Mouse (Mus musculus): ENCODE measurements around the gene Ccdc172. TPM values are rescaled to one million over a fixed set of nuclear protein-coding genes. Genes with fewer than 3 reads are reported as not detected.

The Ccdc172 gene
- polyA plus RNA-seq (2015; fragmentation: Nextera tagmentation; extraction: Ambion mirVana), result not detected in 2 replicates

GRCm38 (mm10) chr19:58511818-58512217 lies at the start of gene Ccdc172:
Ccdc172 (plus strand) TSS chr19:58511993.
- 91% methylated on average over 17 of the region's 17 CpGs for WGBS
- Histone ChIP-seq H3K9me3 (no peaks in the 10 kb centered on the region), H3K4me3 (replicated peaks) (no peak within 1 kb of the TSS), H3K9ac (no peak within 1 kb of the TSS), H3K27ac (no peak within 1 kb of the TSS), H3K27me3 (replicated peaks) (no peaks in the 10 kb centered on the region), H3K36me3 (no peaks in the 10 kb centered on the region), H3K4me1 (no peaks in the 10 kb centered on the region), H3K4me2 (no peak within 1 kb of the TSS)
- no peak for ATAC-seq (ENCODE audit: insufficient read depth, low FRiP score, low read depth)

- H3K36me3 ChIP-seq, result no peaks in the 10 kb centered on the region
- no peak overlapping the region for H3K4me3 ChIP-seq (replicated peaks)
- H3K27me3 ChIP-seq (replicated peaks), result no peaks in the 10 kb centered on the region
- no peak for ATAC-seq (ENCODE audit: insufficient read depth, low FRiP score, low read depth)
- no peak overlapping the region for H3K4me2 ChIP-seq
- no peaks in the 10 kb centered on the region; the same call in 1 of the 2 replicates for H3K9me3 ChIP-seq
- H3K4me1 ChIP-seq, result no peaks in the 10 kb centered on the region
- H3K27ac ChIP-seq, result no peak overlapping the region
- H3K9ac ChIP-seq, result no peak overlapping the region
- 72% methylated on average over 3 of the region's 3 CpGs for WGBS
Measured at GRCm38 (mm10) chr19:58463755-58464154, 48.0 kb upstream of the Ccdc172 start.

- no peak overlapping the region for H3K4me3 ChIP-seq (replicated peaks)
- WGBS, result 32% methylated on average over 2 of the region's 2 CpGs
- no peak overlapping the region for H3K27ac ChIP-seq
- ATAC-seq (ENCODE audit: insufficient read depth, low FRiP score, low read depth), result no peak
- H3K36me3 ChIP-seq, result no peaks in the 10 kb centered on the region
- H3K27me3 ChIP-seq (replicated peaks), result no peaks in the 10 kb centered on the region
- no peak overlapping the region for H3K9ac ChIP-seq
- no peaks in the 10 kb centered on the region; the same call in 1 of the 2 replicates for H3K9me3 ChIP-seq
- H3K4me1 ChIP-seq, result no peaks in the 10 kb centered on the region
- no peak overlapping the region for H3K4me2 ChIP-seq
Measured at GRCm38 (mm10) chr19:58468331-58468730, 43.5 kb upstream of the Ccdc172 start.

- ATAC-seq (ENCODE audit: insufficient read depth, low FRiP score, low read depth), result no peak; the same call in 1 of the 2 replicates
- no peak overlapping the region for H3K9ac ChIP-seq
- H3K9me3 ChIP-seq, result no peaks in the 10 kb centered on the region; the same call in 1 of the 2 replicates
Measured at GRCm38 (mm10) chr19:58469421-58469820, 42.4 kb upstream of the Ccdc172 start.

GRCm38 (mm10) chr19:58474251-58474650 lies 37.5 kb upstream of the Ccdc172 start:
- Histone ChIP-seq H3K9me3 (no peaks in the 10 kb centered on the region), H3K27me3 (replicated peaks) (no peaks in the 10 kb centered on the region), H3K27ac (no peak overlapping the region), H3K4me2 (no peak overlapping the region), H3K9ac (no peak overlapping the region), H3K4me3 (replicated peaks) (no peak overlapping the region), H3K36me3 (no peaks in the 10 kb centered on the region), H3K4me1 (no peaks in the 10 kb centered on the region)
- no peak for ATAC-seq (ENCODE audit: insufficient read depth, low FRiP score, low read depth)
- WGBS, result 88% methylated on average over 3 of the region's 3 CpGs

More at GRCm38 (mm10) chr19:58469421-58469820, 42.4 kb upstream of the Ccdc172 start:
- Histone ChIP-seq H3K4me2 (no peak overlapping the region), H3K4me1 (no peaks in the 10 kb centered on the region), H3K36me3 (no peaks in the 10 kb centered on the region), H3K27ac (no peak overlapping the region), H3K4me3 (replicated peaks) (no peak overlapping the region), H3K27me3 (replicated peaks) (no peaks in the 10 kb centered on the region)
- WGBS, result 16% methylated on average over 12 of the region's 12 CpGs

GRCm38 (mm10) chr19:58482373-58482977 lies 29.3 kb upstream of the Ccdc172 start:
- H3K4me2 ChIP-seq, result no peak overlapping the region
- H3K27ac ChIP-seq, result peak overlapping the region; percentile 73
- no peak overlapping the region for H3K9ac ChIP-seq
- H3K9me3 ChIP-seq, result no peaks in the 10 kb centered on the region
- no peaks in the 10 kb centered on the region for H3K27me3 ChIP-seq (replicated peaks)
- no peak overlapping the region for H3K4me3 ChIP-seq (replicated peaks)
- H3K4me1 ChIP-seq, result 0 out of 2 replicates have a peak, but pooled peaks cover 7% of the 10 kb centered on the region
- no peaks in the 10 kb centered on the region for H3K36me3 ChIP-seq
- WGBS, result 32% methylated on average over 9 of the region's 9 CpGs
- peak; percentile 39 for ATAC-seq (ENCODE audit: insufficient read depth, low FRiP score, low read depth)

GRCm38 (mm10) chr19:58486686-58487085 lies 25.1 kb upstream of the Ccdc172 start:
- no peak for ATAC-seq (ENCODE audit: insufficient read depth, low FRiP score, low read depth)
- Histone ChIP-seq H3K9ac (no peak overlapping the region), H3K27ac (peak overlapping the region; percentile 18; the same call in 1 of the 2 replicates), H3K9me3 (no peaks in the 10 kb centered on the region), H3K4me1 (0 out of 2 replicates have a peak, but pooled peaks cover 7% of the 10 kb centered on the region), H3K27me3 (replicated peaks) (no peaks in the 10 kb centered on the region), H3K4me2 (no peak overlapping the region), H3K36me3 (no peaks in the 10 kb centered on the region), H3K4me3 (replicated peaks) (no peak overlapping the region)
- 49% methylated on average over 2 of the region's 2 CpGs for WGBS

- Histone ChIP-seq H3K4me3 (replicated peaks) (no peak overlapping the region), H3K27me3 (replicated peaks) (no peaks in the 10 kb centered on the region), H3K36me3 (no peaks in the 10 kb centered on the region), H3K4me1 (no peaks in the 10 kb centered on the region), H3K27ac (no peak overlapping the region), H3K9ac (no peak overlapping the region), H3K4me2 (no peak overlapping the region), H3K9me3 (no peaks in the 10 kb centered on the region)
- ATAC-seq (ENCODE audit: insufficient read depth, low FRiP score, low read depth), result no peak
- WGBS, result 26% methylated on average over 3 of the region's 3 CpGs
Measured at GRCm38 (mm10) chr19:58497106-58497505, 14.7 kb upstream of the Ccdc172 start.

- WGBS, result 62% methylated on average over 3 of the region's 3 CpGs
- ATAC-seq (ENCODE audit: insufficient read depth, low FRiP score, low read depth), result no peak
- Histone ChIP-seq H3K4me1 (no peaks in the 10 kb centered on the region), H3K36me3 (no peaks in the 10 kb centered on the region), H3K4me3 (replicated peaks) (no peak overlapping the region), H3K9me3 (no peaks in the 10 kb centered on the region), H3K27ac (no peak overlapping the region), H3K27me3 (replicated peaks) (no peaks in the 10 kb centered on the region), H3K9ac (no peak overlapping the region), H3K4me2 (no peak overlapping the region)
Measured at GRCm38 (mm10) chr19:58499420-58499966, 12.3 kb upstream of the Ccdc172 start.

GRCm38 (mm10) chr19:58500049-58500448 lies 11.7 kb upstream of the Ccdc172 start:
- WGBS, result 86% methylated on average over 2 of the region's 2 CpGs
- Histone ChIP-seq H3K4me3 (replicated peaks) (no peak overlapping the region), H3K27ac (no peak overlapping the region)

GRCm38 (mm10) chr19:58521696-58522095 lies 9.9 kb downstream of the Ccdc172 start:
- no peak overlapping the region for H3K4me3 ChIP-seq (replicated peaks)
- 90% methylated on average over 1 of the region's 1 CpGs for WGBS
- no peak for ATAC-seq (ENCODE audit: insufficient read depth, low FRiP score, low read depth)

More at GRCm38 (mm10) chr19:58500049-58500448, 11.7 kb upstream of the Ccdc172 start:
- no peaks in the 10 kb centered on the region for H3K4me1 ChIP-seq
- ATAC-seq (ENCODE audit: insufficient read depth, low FRiP score, low read depth), result no peak
- H3K4me2 ChIP-seq, result no peak overlapping the region
- no peaks in the 10 kb centered on the region for H3K36me3 ChIP-seq
- no peak overlapping the region for H3K9ac ChIP-seq
- H3K9me3 ChIP-seq, result no peaks in the 10 kb centered on the region
- H3K27me3 ChIP-seq (replicated peaks), result no peaks in the 10 kb centered on the region

GRCm38 (mm10) chr19:58523736-58524394 lies 12.1 kb downstream of the Ccdc172 start:
- no peak for ATAC-seq (ENCODE audit: insufficient read depth, low FRiP score, low read depth)
- H3K27me3 ChIP-seq (replicated peaks), result no peaks in the 10 kb centered on the region
- H3K4me2 ChIP-seq, result no peak overlapping the region
- no peaks in the 10 kb centered on the region for H3K36me3 ChIP-seq
- no peaks in the 10 kb centered on the region for H3K9me3 ChIP-seq
- WGBS, result 54% methylated on average over 12 of the region's 12 CpGs
- H3K27ac ChIP-seq, result no peak overlapping the region
- H3K4me3 ChIP-seq (replicated peaks), result no peak overlapping the region
- H3K9ac ChIP-seq, result no peak overlapping the region
- no peaks in the 10 kb centered on the region for H3K4me1 ChIP-seq

More at GRCm38 (mm10) chr19:58521696-58522095, 9.9 kb downstream of the Ccdc172 start:
- no peaks in the 10 kb centered on the region for H3K9me3 ChIP-seq
- no peaks in the 10 kb centered on the region for H3K27me3 ChIP-seq (replicated peaks)
- H3K27ac ChIP-seq, result no peak overlapping the region
- no peaks in the 10 kb centered on the region for H3K36me3 ChIP-seq
- H3K9ac ChIP-seq, result no peak overlapping the region
- H3K4me2 ChIP-seq, result no peak overlapping the region
- no peaks in the 10 kb centered on the region for H3K4me1 ChIP-seq

Measured in stomach, embryonic 15.5 days (tissue).